Mouse (Mus musculus) liver, adult 2 months (tissue): ENCODE data around the gene Hpgds. TPM values are rescaled to one million over a fixed set of nuclear protein-coding genes. Genes with fewer than 3 reads are reported as not detected.

Experiments used
- DNase-seq: peaks from one replicate; pipeline ENCODE4 v3.0.0-alpha.2; 2011; ENCODE audit warnings: low read depth, low spot score; ENCODE audit errors: extremely low read depth
- H3K27ac ChIP-seq: fragments of 200-500 bp; replicated peaks from 2 replicates; pipeline ENCODE4 v1.5.1; 2012; ENCODE audit warnings: low read depth, mild to moderate bottlenecking, control low read depth, inconsistent platforms, low read length; ENCODE audit not compliant: insufficient read depth
- H3K27me3 ChIP-seq: fragments of 200-500 bp; 2 replicates; pipeline ENCODE4 v1.6.1; 2012; ENCODE audit warnings: mild to moderate bottlenecking, moderate library complexity, low read length, inconsistent platforms; ENCODE audit not compliant: control insufficient read depth, insufficient read depth
- H3K36me3 ChIP-seq: fragments of 200-500 bp; 2 replicates; pipeline ENCODE4 v1.6.1; 2012; ENCODE audit warnings: low read length, inconsistent platforms; ENCODE audit not compliant: control insufficient read depth, insufficient read depth
- H3K4me1 ChIP-seq: fragments of 200-500 bp; 2 replicates; pipeline ENCODE4 v1.6.1; 2011; ENCODE audit warnings: low read length; ENCODE audit not compliant: control insufficient read depth, insufficient read depth
- H3K4me3 ChIP-seq: fragments of 200-500 bp; 2 replicates; pipeline ENCODE4 v1.5.1; 2011; ENCODE audit warnings: low read depth, mild to moderate bottlenecking, control low read depth, low read length, moderate library complexity; ENCODE audit not compliant: insufficient read depth
- H3K79me2 ChIP-seq: fragments of 200-500 bp; 2 replicates; pipeline ENCODE4 v1.6.1; 2012; ENCODE audit warnings: inconsistent platforms, mild to moderate bottlenecking, low read length, moderate library complexity; ENCODE audit not compliant: control insufficient read depth, insufficient read depth
- H3K9ac ChIP-seq: fragments of 200-500 bp; 2 replicates; pipeline ENCODE4 v1.6.1; 2012; ENCODE audit warnings: low read depth, mild to moderate bottlenecking, control low read depth, inconsistent platforms, low read length
- CTCF ChIP-seq: fragments of 200-500 bp; IDR thresholded peaks from 2 replicates; pipeline ENCODE4 v1.5.1; 2011; ENCODE audit warnings: low read depth, low read length, control low read depth
- POLR2A ChIP-seq: fragments of 200-500 bp; IDR thresholded peaks from 2 replicates; pipeline ENCODE4 v1.6.1; 2011; ENCODE audit warnings: low read length, control low read depth; ENCODE audit not compliant: insufficient read depth; ENCODE audit errors: extremely low read depth
- WGBS: fragments of 180-500 bp; shearing (Covaris S2); methylation state at CpG from one replicate; pipeline ENCODE4 v1.1.7; 2018; 5-methylcytosine and 5-hydroxymethylcytosine counted together
- polyA plus RNA-seq: library from polyadenylated mRNA; depleted of rRNA; stranded (reverse); fragments of >200 nt; gene quantifications from 2 replicates; pipeline ENCODE4 v1.2.3, GENCODE M21; 2012; rRNA removed
- total RNA-seq: library from RNA; depleted of rRNA; stranded (reverse); fragments of >200 nt; gene quantifications from 2 replicates; pipeline ENCODE4 v1.2.3, GENCODE M21; 2014; rRNA removed

The Hpgds gene
- total RNA-seq = 1.8 and 2.4 TPM in 2 replicates
- 0.09 TPM in 2 replicates for polyA plus RNA-seq

- Histone ChIP-seq H3K36me3 (no peaks in the 10 kb centered on the region), H3K79me2 (no peaks in the 10 kb centered on the region), H3K27ac (no peak within 1 kb of the TSS), H3K4me1 (no peaks in the 10 kb centered on the region), H3K27me3 (no peaks in the 10 kb centered on the region), H3K4me3 (0 out of 2 replicates have a peak within 1 kb of the TSS, but pooled peaks have one; percentile 20), H3K9ac (no peak within 1 kb of the TSS)
- TF ChIP-seq POLR2A (no peak), CTCF (no peak)
- DNase-seq = peak; percentile 24
- 48% methylated on average over 16 of the region's 16 CpGs for WGBS
These were observed at the start of gene Hpgds for GRCm38 (mm10) chr6:65144621-65145205. Hpgds (minus strand) TSS chr6:65144908.

- DNase-seq = peak; percentile 24
- 50% methylated on average over 5 of the region's 5 CpGs for WGBS
- Histone ChIP-seq H3K9ac (no peak overlapping the region), H3K36me3 (no peaks in the 10 kb centered on the region), H3K4me3 (no peak overlapping the region), H3K27ac (0 out of 2 replicates have a peak overlapping the region, but pooled peaks have one; percentile 23), H3K4me1 (no peaks in the 10 kb centered on the region), H3K79me2 (no peaks in the 10 kb centered on the region), H3K27me3 (no peaks in the 10 kb centered on the region)
- TF ChIP-seq POLR2A (no peak), CTCF (no peak)
These were observed 20.3 kb upstream of the Hpgds start for GRCm38 (mm10) chr6:65164977-65165376.

- Histone ChIP-seq H3K9ac (no peak overlapping the region), H3K27me3 (no peaks in the 10 kb centered on the region), H3K36me3 (no peaks in the 10 kb centered on the region), H3K79me2 (no peaks in the 10 kb centered on the region), H3K4me3 (no peak overlapping the region), H3K27ac (no peak overlapping the region), H3K4me1 (no peaks in the 10 kb centered on the region)
- WGBS = 74% methylated on average over 6 of the region's 6 CpGs
- no peak for DNase-seq
- no peak for TF ChIP-seq CTCF
- TF ChIP-seq POLR2A = no peak
These were observed 19.4 kb upstream of the Hpgds start for GRCm38 (mm10) chr6:65164137-65164536.

- Histone ChIP-seq H3K27me3 (no peaks in the 10 kb centered on the region), H3K27ac (no peak overlapping the region), H3K36me3 (no peaks in the 10 kb centered on the region), H3K9ac (no peak overlapping the region), H3K79me2 (no peaks in the 10 kb centered on the region), H3K4me1 (no peaks in the 10 kb centered on the region), H3K4me3 (no peak overlapping the region)
- WGBS = 86% methylated on average over 4 of the region's 4 CpGs
- no peak for DNase-seq
- TF ChIP-seq POLR2A (no peak), CTCF (no peak)
These were observed 14.8 kb upstream of the Hpgds start for GRCm38 (mm10) chr6:65159381-65159942.

GRCm38 (mm10) chr6:65157042-65157441 is 12.3 kb upstream of the Hpgds start:
- no peak overlapping the region for H3K4me3 ChIP-seq
- TF ChIP-seq POLR2A = no peak
- no peak for TF ChIP-seq CTCF
- no peak for DNase-seq
- H3K4me1 ChIP-seq = no peaks in the 10 kb centered on the region
- WGBS = 88% methylated on average over 4 of the region's 4 CpGs
- no peaks in the 10 kb centered on the region for H3K27me3 ChIP-seq
- H3K27ac ChIP-seq = no peak overlapping the region
- no peaks in the 10 kb centered on the region for H3K36me3 ChIP-seq
- no peaks in the 10 kb centered on the region for H3K79me2 ChIP-seq
- H3K9ac ChIP-seq = no peak overlapping the region

GRCm38 (mm10) chr6:65153570-65153969 is 8.9 kb upstream of the Hpgds start:
- no peak for DNase-seq
- H3K27me3 ChIP-seq = peaks cover 3% of the 10 kb centered on the region; the same call in 1 of the 2 replicates
- no peak overlapping the region for H3K9ac ChIP-seq
- TF ChIP-seq CTCF (no peak), POLR2A (no peak)
- H3K27ac ChIP-seq = no peak overlapping the region
- H3K36me3 ChIP-seq = no peaks in the 10 kb centered on the region
- WGBS = 70% methylated on average over 3 of the region's 3 CpGs
- no peaks in the 10 kb centered on the region for H3K4me1 ChIP-seq
- no peak overlapping the region for H3K4me3 ChIP-seq
- no peaks in the 10 kb centered on the region for H3K79me2 ChIP-seq
